Mouse (Mus musculus) cerebellum, adult 11 months (tissue): Measurements from ENCODE around the gene Fam193a.

Source experiments
- DNase-seq: peaks from one replicate; pipeline ENCODE4 v3.0.0; 2022

Gene Fam193a

GRCm38 (mm10) chr5:34385616-34386015, 15.9 kb downstream of the Fam193a start:
- no peak for DNase-seq

GRCm38 (mm10) chr5:34386744-34387143, 17.0 kb downstream of the Fam193a start:
- no peak for DNase-seq

GRCm38 (mm10) chr5:34393251-34393650, 23.5 kb downstream of the Fam193a start:
- DNase-seq = no peak

GRCm38 (mm10) chr5:34395347-34395746, 25.6 kb downstream of the Fam193a start:
- DNase-seq = no peak

GRCm38 (mm10) chr5:34395850-34396540, 26.3 kb downstream of the Fam193a start:
- DNase-seq = no peak

GRCm38 (mm10) chr5:34397866-34398265, 28.1 kb downstream of the Fam193a start:
- no peak for DNase-seq

- DNase-seq = peak; percentile 27
Observed at GRCm38 (mm10) chr5:34398326-34398725, 28.6 kb downstream of the Fam193a start.

GRCm38 (mm10) chr5:34407366-34407918, 37.7 kb downstream of the Fam193a start:
- no peak for DNase-seq

- DNase-seq = no peak
Observed at GRCm38 (mm10) chr5:34409002-34409401, 39.3 kb downstream of the Fam193a start.

GRCm38 (mm10) chr5:34410819-34411218, 41.1 kb downstream of the Fam193a start:
- DNase-seq = no peak

GRCm38 (mm10) chr5:34413921-34414320, 44.2 kb downstream of the Fam193a start:
- DNase-seq = no peak

GRCm38 (mm10) chr5:34417251-34418008, 47.7 kb downstream of the Fam193a start:
- no peak for DNase-seq

GRCm38 (mm10) chr5:34419188-34419587, 49.5 kb downstream of the Fam193a start:
- no peak for DNase-seq

GRCm38 (mm10) chr5:34430776-34431175, 61.0 kb downstream of the Fam193a start:
- DNase-seq = no peak

- no peak for DNase-seq
Observed at GRCm38 (mm10) chr5:34433786-34434185, 64.1 kb downstream of the Fam193a start.

- DNase-seq = no peak
Observed at GRCm38 (mm10) chr5:34434241-34434640, 64.5 kb downstream of the Fam193a start.

- DNase-seq = no peak
Observed at GRCm38 (mm10) chr5:34438052-34438451, 68.3 kb downstream of the Fam193a start.

GRCm38 (mm10) chr5:34438659-34439058, 68.9 kb downstream of the Fam193a start:
- DNase-seq = no peak

GRCm38 (mm10) chr5:34439768-34440167, 70.0 kb downstream of the Fam193a start:
- no peak for DNase-seq

- DNase-seq = no peak
Observed at GRCm38 (mm10) chr5:34441797-34442196, 72.1 kb downstream of the Fam193a start.

- DNase-seq = no peak
Observed at GRCm38 (mm10) chr5:34446207-34446606, 76.5 kb downstream of the Fam193a start.

GRCm38 (mm10) chr5:34458994-34459393, 89.3 kb downstream of the Fam193a start:
- no peak for DNase-seq

- DNase-seq = no peak
Observed at GRCm38 (mm10) chr5:34461294-34461693, 91.6 kb downstream of the Fam193a start.

- no peak for DNase-seq
Observed at GRCm38 (mm10) chr5:34461841-34462240, 92.1 kb downstream of the Fam193a start.
